Mouse (Mus musculus) MEL (cell line): ENCODE data around the gene Ubl4b.

Source experiments
- CTCF ChIP-seq, 3 experiments: IDR thresholded peaks in 2 of 3; conservative IDR thresholded peaks in 1 of 3; 2 replicates each; pipeline ENCODE4 v1.5.1; 2011 to 2012; ENCODE audit warnings: low read length in 3 of 3, low read depth in 2 of 3, mild to moderate bottlenecking in 2 of 3, improper control_type of control experiment in 1 of 3, inconsistent platforms in 1 of 3, mixed read lengths in 1 of 3, moderate library complexity in 1 of 3; ENCODE audit not compliant: control insufficient read depth in 1 of 3, insufficient read depth in 1 of 3, poor library complexity in 1 of 3, severe bottlenecking in 1 of 3
- ELF1 ChIP-seq: IDR thresholded peaks from 2 replicates; pipeline ENCODE4 v1.6.1; 2014; ENCODE audit warnings: low read depth, mild to moderate bottlenecking, inconsistent platforms, low read length, improper control_type of control experiment, moderate library complexity
- GATA1 ChIP-seq: IDR thresholded peaks from 2 replicates; pipeline ENCODE4 v1.6.1; 2011; ENCODE audit warnings: low read depth, low read length, improper control_type of control experiment
- MXI1 ChIP-seq: IDR thresholded peaks from 2 replicates; pipeline ENCODE4 v1.6.1; 2011; ENCODE audit warnings: mild to moderate bottlenecking, low read depth, low read length, improper control_type of control experiment
- POLR2A ChIP-seq, 2 experiments: IDR thresholded peaks; 2 replicates each; pipeline ENCODE4 v1.6.1; 2011 to 2012; ENCODE audit warnings: low read length in 2 of 2, mild to moderate bottlenecking in 2 of 2, control low read depth in 1 of 2, improper control_type of control experiment in 1 of 2, low read depth in 1 of 2, moderate library complexity in 1 of 2; ENCODE audit not compliant: control insufficient read depth in 1 of 2, insufficient read depth in 1 of 2, poor library complexity in 1 of 2
- RCOR1 ChIP-seq: IDR thresholded peaks from 2 replicates; pipeline ENCODE4 v1.6.1; 2012; ENCODE audit warnings: low read depth, mild to moderate bottlenecking, inconsistent platforms, low read length, improper control_type of control experiment
- TBP ChIP-seq: IDR thresholded peaks from 2 replicates; pipeline ENCODE4 v1.8.0; 2011; ENCODE audit warnings: low read depth, low read length, improper control_type of control experiment
- USF1 ChIP-seq: IDR thresholded peaks from 2 replicates; pipeline ENCODE4 v1.6.1; 2014; ENCODE audit warnings: low read depth, mild to moderate bottlenecking, inconsistent platforms, low read length, improper control_type of control experiment, moderate library complexity
- ZC3H11A ChIP-seq: IDR thresholded peaks from 2 replicates; pipeline ENCODE4 v1.6.1; 2012; ENCODE audit warnings: low read depth, mild to moderate bottlenecking, inconsistent platforms, low read length, improper control_type of control experiment
- ZKSCAN1 ChIP-seq: IDR thresholded peaks from 2 replicates; pipeline ENCODE4 v1.6.1; 2012; ENCODE audit warnings: low read depth, mild to moderate bottlenecking, inconsistent platforms, low read length, improper control_type of control experiment, moderate library complexity
- ZNF384 ChIP-seq: IDR thresholded peaks from 2 replicates; pipeline ENCODE4 v1.6.1; 2012; ENCODE audit warnings: low read depth, mild to moderate bottlenecking, inconsistent platforms, low read length, improper control_type of control experiment

DNA sequence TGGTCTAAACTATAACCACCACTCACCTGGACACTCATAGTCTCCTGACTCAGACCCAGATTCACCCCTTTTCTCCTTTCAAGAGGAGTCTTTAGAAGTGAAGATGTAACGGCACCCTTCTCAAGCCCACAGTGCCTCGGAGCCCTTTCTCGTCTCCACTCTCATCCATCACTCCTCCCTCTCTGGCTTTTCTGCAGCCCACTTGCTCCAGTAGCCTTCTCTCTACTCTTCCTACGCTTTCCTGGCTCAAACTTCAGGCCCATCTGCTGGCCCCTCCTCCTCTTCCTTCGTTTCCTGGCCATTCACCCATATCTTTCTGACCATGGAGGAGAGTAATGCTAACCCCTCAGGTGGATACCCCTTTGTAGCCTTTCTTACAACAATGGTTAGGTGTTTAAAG, 33.9 kb downstream of the Ubl4b start:
- TF ChIP-seq ELF1 (no peak), GATA1 (no peak), CTCF (IDR thresholded peaks at IDR 0.05 in 2 of 3, conservative IDR thresholded peaks at IDR 0.05 in 1 of 3; ENCODE audit: control insufficient read depth in 1 of 3, insufficient read depth in 1 of 3, low read depth in 2 of 3, low read length in 3 of 3, poor library complexity in 1 of 3, severe bottlenecking in 1 of 3) (no peak), RCOR1 (no peak), TBP (no peak), MXI1 (no peak), USF1 (no peak), ZNF384 (no peak), POLR2A (IDR thresholded peaks at IDR 0.05; ENCODE audit: control insufficient read depth in 1 of 2, insufficient read depth in 1 of 2, low read depth in 1 of 2, low read length in 2 of 2, poor library complexity in 1 of 2) (no peak), ZC3H11A (no peak), ZKSCAN1 (no peak)
